Mouse (Mus musculus): ENCODE measurements around the gene Gm13691. TPM values are rescaled to one million over a fixed set of nuclear protein-coding genes. Genes with fewer than 3 reads are reported as not detected.

Gene Gm13691
- polyA plus RNA-seq (2012; rRNA removed; ENCODE audit: low replicate concordance), result not detected in 2 replicates

DNA sequence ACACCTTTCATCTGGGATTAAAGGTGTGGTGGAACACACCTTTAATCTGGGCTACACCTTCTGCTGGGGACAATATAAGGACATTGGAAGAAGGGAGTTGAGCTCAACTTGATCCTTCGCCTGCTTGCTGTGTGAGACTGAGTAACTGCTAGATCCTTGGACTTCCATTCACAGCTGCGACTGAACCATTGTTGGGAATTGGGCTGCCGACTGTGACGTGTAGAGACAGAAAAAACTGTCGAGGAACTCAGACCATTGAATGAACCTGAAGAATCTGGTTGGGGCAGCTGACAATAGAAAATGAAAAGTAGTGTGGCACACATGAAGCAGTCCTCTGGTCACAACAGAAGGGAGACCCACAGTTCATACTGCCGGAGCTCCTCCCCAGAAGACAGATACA, at the start of gene Gm13691:
Gm13691 (plus strand) TSS at position 301 of the 400 bp plus-strand sequence.

DNA sequence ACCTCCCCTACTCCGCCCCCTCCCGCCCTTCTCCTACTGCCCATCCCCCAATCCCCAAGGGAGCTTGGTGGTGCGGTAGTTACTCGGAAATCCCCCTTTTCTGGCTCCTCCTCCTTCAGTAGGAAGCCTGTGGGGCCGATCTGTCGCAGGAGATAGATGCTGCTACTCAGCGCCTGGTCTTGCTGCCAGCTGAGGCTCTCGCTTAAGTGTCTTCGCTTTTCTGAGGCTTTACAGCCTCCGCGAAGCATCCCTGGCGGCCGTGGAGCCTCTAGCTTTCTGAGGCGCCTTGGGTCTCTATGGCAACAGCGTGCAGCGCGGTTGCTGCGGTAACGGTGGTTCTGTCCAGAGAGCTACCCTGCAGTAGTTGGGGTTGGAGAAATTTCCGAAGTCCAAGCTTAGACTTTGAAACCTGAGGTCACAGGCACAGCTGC, 49.4 kb upstream of the Gm13691 start, which contains the start of gene Zswim2:
Zswim2 (minus strand) TSS at position 298 of the 431 bp plus-strand sequence.

DNA sequence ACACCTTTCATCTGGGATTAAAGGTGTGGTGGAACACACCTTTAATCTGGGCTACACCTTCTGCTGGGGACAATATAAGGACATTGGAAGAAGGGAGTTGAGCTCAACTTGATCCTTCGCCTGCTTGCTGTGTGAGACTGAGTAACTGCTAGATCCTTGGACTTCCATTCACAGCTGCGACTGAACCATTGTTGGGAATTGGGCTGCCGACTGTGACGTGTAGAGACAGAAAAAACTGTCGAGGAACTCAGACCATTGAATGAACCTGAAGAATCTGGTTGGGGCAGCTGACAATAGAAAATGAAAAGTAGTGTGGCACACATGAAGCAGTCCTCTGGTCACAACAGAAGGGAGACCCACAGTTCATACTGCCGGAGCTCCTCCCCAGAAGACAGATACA, 35.0 kb upstream of the Gm13691 start, which contains the start of gene Gm13698:
Gm13698 (plus strand) TSS at position 301 of the 400 bp plus-strand sequence.

DNA sequence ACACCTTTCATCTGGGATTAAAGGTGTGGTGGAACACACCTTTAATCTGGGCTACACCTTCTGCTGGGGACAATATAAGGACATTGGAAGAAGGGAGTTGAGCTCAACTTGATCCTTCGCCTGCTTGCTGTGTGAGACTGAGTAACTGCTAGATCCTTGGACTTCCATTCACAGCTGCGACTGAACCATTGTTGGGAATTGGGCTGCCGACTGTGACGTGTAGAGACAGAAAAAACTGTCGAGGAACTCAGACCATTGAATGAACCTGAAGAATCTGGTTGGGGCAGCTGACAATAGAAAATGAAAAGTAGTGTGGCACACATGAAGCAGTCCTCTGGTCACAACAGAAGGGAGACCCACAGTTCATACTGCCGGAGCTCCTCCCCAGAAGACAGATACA, 29.1 kb upstream of the Gm13691 start, which contains the start of gene Gm13693:
Gm13693 (plus strand) TSS at position 301 of the 400 bp plus-strand sequence.

DNA sequence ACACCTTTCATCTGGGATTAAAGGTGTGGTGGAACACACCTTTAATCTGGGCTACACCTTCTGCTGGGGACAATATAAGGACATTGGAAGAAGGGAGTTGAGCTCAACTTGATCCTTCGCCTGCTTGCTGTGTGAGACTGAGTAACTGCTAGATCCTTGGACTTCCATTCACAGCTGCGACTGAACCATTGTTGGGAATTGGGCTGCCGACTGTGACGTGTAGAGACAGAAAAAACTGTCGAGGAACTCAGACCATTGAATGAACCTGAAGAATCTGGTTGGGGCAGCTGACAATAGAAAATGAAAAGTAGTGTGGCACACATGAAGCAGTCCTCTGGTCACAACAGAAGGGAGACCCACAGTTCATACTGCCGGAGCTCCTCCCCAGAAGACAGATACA, 23.3 kb upstream of the Gm13691 start, which contains the start of gene Gm13695:
Gm13695 (plus strand) TSS at position 301 of the 400 bp plus-strand sequence.

DNA sequence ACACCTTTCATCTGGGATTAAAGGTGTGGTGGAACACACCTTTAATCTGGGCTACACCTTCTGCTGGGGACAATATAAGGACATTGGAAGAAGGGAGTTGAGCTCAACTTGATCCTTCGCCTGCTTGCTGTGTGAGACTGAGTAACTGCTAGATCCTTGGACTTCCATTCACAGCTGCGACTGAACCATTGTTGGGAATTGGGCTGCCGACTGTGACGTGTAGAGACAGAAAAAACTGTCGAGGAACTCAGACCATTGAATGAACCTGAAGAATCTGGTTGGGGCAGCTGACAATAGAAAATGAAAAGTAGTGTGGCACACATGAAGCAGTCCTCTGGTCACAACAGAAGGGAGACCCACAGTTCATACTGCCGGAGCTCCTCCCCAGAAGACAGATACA, 17.5 kb upstream of the Gm13691 start, which contains the start of gene Gm13696:
Gm13696 (plus strand) TSS at position 301 of the 400 bp plus-strand sequence.

DNA sequence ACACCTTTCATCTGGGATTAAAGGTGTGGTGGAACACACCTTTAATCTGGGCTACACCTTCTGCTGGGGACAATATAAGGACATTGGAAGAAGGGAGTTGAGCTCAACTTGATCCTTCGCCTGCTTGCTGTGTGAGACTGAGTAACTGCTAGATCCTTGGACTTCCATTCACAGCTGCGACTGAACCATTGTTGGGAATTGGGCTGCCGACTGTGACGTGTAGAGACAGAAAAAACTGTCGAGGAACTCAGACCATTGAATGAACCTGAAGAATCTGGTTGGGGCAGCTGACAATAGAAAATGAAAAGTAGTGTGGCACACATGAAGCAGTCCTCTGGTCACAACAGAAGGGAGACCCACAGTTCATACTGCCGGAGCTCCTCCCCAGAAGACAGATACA, 11.7 kb upstream of the Gm13691 start, which contains the start of gene Gm13694:
Gm13694 (plus strand) TSS at position 301 of the 400 bp plus-strand sequence.

DNA sequence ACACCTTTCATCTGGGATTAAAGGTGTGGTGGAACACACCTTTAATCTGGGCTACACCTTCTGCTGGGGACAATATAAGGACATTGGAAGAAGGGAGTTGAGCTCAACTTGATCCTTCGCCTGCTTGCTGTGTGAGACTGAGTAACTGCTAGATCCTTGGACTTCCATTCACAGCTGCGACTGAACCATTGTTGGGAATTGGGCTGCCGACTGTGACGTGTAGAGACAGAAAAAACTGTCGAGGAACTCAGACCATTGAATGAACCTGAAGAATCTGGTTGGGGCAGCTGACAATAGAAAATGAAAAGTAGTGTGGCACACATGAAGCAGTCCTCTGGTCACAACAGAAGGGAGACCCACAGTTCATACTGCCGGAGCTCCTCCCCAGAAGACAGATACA, 5.9 kb upstream of the Gm13691 start, which contains the start of gene Gm13697:
Gm13697 (plus strand) TSS at position 301 of the 400 bp plus-strand sequence.

Other genes starting within 250 kb of the Gm13691 start
- gene Fam171b, start 177.9 kb upstream of the Gm13691 start, polyA plus RNA-seq (2012; rRNA removed; ENCODE audit: low replicate concordance), result 1.1 and 3.3 TPM in 2 replicates
- gene Zswim2, start 49.3 kb upstream of the Gm13691 start, polyA plus RNA-seq (2012; rRNA removed; ENCODE audit: low replicate concordance), result not detected in 2 replicates
- not detected in 2 replicates for gene Gm13698, start 34.9 kb upstream of the Gm13691 start, polyA plus RNA-seq (2012; rRNA removed; ENCODE audit: low replicate concordance)
- not detected in 2 replicates for gene Gm13693, start 29.1 kb upstream of the Gm13691 start, polyA plus RNA-seq (2012; rRNA removed; ENCODE audit: low replicate concordance)
- not detected in 2 replicates for gene Gm13695, start 23.2 kb upstream of the Gm13691 start, polyA plus RNA-seq (2012; rRNA removed; ENCODE audit: low replicate concordance)
- not detected in 2 replicates for gene Gm13696, start 17.4 kb upstream of the Gm13691 start, polyA plus RNA-seq (2012; rRNA removed; ENCODE audit: low replicate concordance)
- gene Gm13694, start 11.6 kb upstream of the Gm13691 start, polyA plus RNA-seq (2012; rRNA removed; ENCODE audit: low replicate concordance), result not detected in 2 replicates
- gene Gm13697, start 5.8 kb upstream of the Gm13691 start, polyA plus RNA-seq (2012; rRNA removed; ENCODE audit: low replicate concordance), result not detected in 2 replicates

Measured in subcutaneous adipose tissue, adult 2 months (tissue).